Mouse (Mus musculus) C2C12 (cell line): Measurements from ENCODE around the gene Fgfbp3.
A peak's percentile ranks its signal among the peaks of the same experiment; 100 is the strongest.

Experiments
- CEBPB ChIP-seq: IDR thresholded peaks from one replicate; pipeline ENCODE4 v1.6.1; 2011; ENCODE audit warnings: low read depth, mild to moderate bottlenecking, control low read depth, moderate library complexity
- CTCF ChIP-seq: IDR thresholded peaks from one replicate; pipeline ENCODE4 v1.5.1; 2011; ENCODE audit not compliant: control insufficient read depth, insufficient read depth, insufficient read length
- MAX ChIP-seq: IDR thresholded peaks from one replicate; pipeline ENCODE4 v1.6.1; 2011; ENCODE audit warnings: mild to moderate bottlenecking, control low read depth
- MYOD1 ChIP-seq: IDR thresholded peaks from one replicate; pipeline ENCODE4 v1.6.1; 2011; ENCODE audit warnings: low read depth; ENCODE audit not compliant: control insufficient read depth, insufficient read length
- USF1 ChIP-seq: IDR thresholded peaks from one replicate; pipeline ENCODE4 v1.6.1; 2011; ENCODE audit warnings: low read depth, mild to moderate bottlenecking, control low read depth, moderate library complexity

DNA sequence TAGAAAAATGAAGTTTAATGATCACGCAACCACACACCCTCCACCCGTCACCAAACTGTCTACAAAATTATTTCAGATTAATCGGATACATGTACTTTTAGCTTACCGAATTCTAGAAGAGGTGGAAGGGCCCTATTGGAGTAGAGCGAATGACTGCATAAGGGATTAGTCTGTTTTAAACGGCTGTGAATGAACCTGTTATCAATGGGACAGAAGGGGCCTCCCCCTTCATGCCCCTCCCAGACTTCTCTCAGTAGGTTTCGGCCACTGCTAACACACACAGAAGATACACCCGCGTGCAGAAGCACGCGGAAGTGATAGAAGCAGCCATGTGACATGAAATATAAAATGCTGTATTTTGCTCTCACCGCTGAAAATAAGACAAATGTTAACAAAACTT, at the start of gene Fgfbp3:
- TF ChIP-seq USF1 (peak; percentile 27), MAX (no peak), CEBPB (no peak), MYOD1 (no peak), CTCF (no peak)
